Mouse (Mus musculus): ENCODE data around the gene Fnbp1.

DNA sequence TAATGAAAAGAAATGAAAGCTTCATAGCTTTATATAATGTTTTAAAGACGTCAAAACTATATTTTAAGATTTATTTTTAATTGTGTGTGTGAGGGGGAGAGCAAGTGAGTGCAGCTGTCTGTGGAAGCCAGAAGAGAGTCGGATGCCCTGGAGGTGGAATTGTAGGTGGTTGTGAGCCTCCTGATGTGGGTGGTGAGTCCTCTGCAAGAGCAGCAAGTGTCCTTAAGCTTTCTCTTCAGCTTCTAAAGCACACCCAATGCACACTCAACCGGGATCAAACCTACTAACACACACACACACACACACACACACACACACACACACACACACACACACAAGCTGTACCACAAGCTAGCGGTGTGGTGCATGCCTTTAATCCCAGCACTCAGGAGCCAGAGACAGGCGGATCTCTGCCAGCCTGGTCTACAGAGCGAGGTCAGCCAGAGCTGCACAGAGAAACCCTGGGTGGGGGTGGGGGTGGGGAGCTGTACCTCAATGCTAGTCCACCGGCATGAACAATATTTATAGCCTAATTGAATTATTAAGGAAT lies 74.0 kb downstream of the Fnbp1 start:
- TF ChIP-seq CTCF (IDR thresholded peaks at IDR 0.05; ENCODE audit: borderline replicate concordance, control insufficient read depth, extremely low read depth, insufficient read depth, low read length, poor library complexity) (no peak), POLR2A (IDR thresholded peaks at IDR 0.05; ENCODE audit: control insufficient read depth, extremely low read depth, insufficient read depth, low read length, poor library complexity) (no peak)
